Mouse (Mus musculus): ENCODE measurements at regions not wholly inside any gene's neighbourhood (a gene's known extent, or its start where the extent isn't known, plus 50 kb on each side); places are given as distances from the start of the nearest gene placed in this dataset.

DNA sequence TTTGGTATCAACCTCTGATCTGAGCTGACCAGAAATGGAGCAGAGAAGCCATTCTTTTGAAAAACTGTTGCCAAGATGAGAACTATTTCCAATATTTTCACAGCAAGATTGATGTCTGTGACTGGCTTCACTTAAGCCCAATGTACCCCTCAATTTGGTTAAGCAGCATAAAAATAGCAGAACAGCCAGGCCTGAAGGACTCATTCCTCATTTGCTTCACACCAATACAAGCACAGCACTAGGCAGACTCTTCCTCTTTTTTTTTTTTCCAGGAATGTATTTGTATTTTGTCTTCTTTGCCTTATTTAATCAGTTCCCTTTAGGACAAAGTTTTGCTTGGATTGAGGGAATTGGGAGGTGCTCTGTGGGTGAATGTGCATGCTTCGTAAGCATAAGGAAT is 441.4 kb upstream of the Btbd3 start:
- DNase-seq = no peak

DNA sequence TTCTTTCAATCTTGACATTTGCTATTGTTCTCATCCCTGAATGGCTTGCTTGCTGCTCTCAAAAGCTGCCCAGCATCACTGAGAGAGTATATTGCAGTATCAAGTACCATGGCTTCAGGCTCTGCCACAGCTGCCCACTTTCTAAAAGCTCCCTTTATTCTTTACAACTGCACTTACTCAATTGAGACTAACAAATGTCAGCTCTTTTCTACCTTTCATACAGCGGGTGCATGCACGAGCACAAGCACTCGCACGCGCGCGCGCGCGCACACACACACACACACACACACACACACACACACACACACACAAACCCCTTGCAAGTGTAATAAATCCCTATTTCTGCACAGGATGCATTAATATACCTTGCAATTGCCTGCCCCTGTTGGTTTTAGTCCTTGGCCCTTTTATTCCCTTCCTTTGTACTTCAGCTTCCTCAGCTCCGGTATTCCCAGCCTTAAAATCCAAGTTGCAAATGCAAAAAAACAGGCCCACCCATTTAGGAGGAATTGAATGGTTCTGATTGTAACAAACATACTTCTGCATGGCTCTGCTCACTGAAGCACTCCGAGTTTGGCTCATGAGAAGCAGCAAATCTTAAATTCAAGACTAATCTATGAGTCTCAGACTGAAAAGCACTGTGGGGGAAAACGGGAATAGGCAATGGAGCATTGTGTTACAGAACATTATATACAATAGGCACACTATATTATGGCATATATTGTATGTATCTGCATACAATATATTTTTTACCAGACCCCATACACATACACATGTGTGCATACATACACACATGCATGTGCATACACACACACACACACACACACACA is 447.7 kb upstream of the Btbd3 start:
- DNase-seq = no peak

DNA sequence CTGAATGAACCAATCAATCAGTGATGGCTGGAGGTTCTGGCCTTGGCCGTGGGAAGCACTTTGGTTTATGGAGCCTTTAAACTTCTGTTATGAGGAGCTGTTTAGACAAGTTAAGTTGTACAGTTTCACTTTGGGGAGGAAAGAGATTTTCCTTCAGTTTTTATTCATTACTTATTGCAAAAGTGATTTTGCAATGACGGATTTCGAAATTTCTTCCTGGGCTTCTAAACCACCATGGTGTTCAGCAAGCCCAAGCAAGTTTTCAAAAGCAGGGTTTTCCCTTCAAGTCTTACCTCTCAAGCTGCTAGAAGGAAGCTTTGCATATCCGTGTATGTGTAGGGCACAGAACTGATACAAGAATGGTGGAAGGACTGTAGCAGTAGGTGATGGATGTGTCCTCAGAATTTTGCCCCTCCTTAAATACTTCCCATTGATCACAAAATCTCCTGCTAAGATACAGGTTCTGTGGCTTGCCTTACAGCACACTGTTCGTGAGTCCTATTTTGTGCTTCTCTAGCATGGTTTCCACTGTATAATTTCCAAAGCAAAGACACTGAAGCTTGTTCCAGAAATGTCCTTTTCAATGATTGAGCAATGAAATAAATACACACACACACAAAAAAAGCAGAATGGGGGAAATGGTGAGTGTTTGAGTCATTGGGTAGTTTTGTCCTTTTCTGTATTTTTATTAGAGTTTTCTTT is 448.6 kb upstream of the Btbd3 start:
- DNase-seq = no peak

DNA sequence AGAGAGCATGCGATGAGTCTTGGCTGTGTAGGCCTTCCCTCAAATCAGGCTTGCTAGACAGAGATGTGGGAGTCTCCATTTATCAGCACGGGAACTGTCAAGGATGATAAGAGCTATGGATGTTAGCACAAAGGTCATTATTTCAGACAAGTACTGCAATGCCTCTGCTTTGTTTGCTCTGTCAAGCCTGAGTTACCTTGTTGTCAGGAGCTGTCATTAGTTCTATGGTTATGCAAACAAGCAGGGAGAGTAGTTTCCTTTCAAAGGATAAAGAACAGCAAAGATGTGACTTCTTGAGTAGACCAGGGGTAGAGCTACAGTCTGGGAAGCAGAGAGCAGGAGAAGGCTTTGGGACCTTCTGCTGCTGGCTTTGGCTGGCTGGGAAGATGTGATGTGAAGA is 461.5 kb upstream of the Btbd3 start:
- DNase-seq = no peak

DNA sequence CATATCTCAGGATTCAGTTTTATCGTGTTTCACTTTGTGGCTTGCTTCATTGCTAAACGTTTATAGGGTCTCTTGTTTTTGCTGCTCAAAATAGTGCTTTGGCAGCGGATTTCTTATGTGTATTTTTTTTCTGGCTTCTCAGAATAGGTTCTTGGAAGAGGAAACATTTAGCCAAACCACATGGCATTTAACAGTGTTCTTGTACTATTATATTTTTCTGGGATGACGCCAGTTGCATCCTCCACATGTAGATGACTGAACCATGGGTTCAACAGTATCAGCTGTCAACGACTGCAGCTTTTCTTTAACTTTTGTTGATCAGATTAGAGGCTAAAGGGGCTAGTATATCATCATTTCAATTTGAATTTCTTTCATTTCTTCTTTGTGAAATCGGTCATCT is 472.3 kb upstream of the Btbd3 start:
- DNase-seq = no peak

DNA sequence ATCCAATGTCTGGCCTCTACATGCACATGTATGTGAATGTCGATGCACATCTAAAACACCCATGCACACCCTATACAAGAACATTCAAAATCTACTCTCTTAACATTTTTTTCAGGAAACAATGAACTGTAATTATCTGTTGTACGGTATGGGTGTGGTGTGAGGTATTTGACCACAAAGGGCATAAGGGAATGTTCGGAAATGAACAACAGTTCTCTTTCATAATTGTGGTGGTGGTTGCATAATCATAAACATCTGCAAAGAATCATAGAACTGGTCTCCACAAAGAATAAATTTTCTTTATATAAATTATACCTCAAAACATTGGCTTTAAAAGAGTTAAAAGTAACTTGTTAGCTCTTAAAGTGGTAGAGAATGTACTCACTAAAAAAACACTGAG is 478.9 kb upstream of the Btbd3 start:
- no peak for DNase-seq

DNA sequence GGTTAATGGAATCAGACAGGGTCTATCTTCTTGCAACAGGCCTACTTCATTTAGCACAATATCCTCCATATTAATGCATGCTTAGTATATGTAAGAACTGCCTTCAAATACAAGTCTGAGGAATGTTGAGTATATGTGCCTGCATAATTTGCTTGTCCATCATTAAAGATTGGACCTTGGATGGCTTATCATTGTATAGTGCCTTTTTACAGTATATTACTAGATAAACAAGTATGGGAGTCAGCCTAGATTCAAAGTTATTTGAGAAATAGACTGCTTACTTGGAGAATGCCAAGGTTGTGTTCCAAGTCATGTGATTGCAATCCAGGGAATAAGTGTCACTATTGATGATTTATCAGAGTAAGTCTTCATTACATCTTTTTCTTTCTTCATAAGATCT is 491.6 kb upstream of the Btbd3 start:
- no peak for DNase-seq

DNA sequence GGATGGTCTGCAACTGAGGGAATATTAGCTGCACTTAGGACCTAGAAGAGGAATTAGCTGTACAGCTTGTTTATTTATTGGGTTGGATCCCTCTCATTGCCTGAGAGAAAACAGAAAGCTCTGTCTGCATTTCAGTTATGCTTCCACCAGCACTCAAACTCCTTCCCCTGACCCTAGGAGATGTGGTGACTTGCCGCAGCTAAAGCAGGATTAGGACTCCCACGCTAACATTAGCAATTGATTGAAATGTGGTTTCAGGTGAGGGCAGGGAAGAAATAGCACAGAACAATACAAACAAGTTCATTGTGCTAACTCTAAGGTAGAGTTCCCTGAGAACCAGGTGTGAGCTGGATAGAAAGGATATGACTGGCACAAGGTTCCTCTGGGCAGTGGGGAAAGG is 496.9 kb upstream of the Btbd3 start:
- no peak for DNase-seq

DNA sequence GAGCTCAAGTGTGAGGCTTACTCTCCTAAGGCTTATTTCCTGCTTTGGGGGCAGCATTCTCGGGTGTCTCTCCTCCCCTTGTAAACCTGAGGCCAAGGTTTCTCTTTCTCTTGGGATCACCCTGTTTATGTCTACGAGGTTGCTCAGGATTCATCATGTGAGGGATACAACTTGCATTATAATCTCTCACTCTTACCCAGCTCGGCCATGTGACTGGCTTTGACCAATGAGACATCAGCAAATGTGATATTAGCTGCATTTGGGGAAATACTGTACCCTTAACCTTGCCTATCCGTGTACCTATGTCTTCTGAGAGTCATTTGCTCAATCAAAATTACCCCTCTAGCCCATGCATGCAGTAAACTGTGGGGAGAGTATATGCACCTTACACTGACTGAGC is 498.0 kb upstream of the Btbd3 start:
- no peak for DNase-seq

DNA sequence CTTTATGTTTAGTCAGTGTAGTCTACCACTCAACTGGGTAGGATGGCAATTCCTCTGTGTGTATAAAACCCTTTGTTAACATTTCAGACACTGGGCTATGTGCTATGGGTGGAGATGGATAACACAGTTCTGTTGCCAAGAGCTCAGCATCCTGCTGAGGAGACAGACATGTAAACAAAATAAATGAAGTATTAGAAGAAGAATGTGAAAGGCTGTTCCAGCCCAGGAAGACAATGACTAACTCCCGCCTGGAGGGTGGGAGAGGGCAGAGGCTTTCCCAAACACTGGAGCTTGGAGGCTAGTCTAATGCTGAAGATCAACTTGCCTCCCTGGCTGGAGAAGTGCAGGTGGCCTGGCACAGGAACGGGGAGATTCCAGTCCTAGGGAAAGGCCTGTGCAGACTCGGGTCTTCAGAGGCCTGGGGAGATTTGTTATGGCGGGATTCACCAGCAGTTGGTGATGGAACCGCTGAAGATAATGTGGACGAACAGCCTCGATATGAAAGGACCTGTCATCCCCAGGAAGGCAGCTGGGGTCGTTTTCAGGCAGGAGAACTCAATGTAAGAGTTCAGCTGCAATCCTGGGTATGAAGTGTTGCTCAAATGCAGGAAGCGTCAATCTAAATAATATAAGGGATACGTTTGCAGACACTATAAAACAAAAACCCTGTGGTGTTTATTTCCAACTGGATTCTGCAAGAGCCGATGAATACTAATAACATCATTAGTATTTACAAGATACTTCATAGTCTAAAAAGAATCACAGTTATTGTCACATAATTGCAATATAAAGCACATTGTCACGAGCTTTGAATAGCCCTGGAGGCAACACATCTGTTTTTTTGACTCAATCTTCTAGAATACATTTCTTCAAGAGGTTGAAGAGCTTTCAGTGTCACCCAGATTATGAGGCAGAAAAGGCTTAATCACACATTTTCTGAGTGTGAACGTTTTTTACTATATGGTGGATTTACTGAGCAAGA is 498.8 kb upstream of the Btbd3 start:
- no peak for DNase-seq

DNA sequence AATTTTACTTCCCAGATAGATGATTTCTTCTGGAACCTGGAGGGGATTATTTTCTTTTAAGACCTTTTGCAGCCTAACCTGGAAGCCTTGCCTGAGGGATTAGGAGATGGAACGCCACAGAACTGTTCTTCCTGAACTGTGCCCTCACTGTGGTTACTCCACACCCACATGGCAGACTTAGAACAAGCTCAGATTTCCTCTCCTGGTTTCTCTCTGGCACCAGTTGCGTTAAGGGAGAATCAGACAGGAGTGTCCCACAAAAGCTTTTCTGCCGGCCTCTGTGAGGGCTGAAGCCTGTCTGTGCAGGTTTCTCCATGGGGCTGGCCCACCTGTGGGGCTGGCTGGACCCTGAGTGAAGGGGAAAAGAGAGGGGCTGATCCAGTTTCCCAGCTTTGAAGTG is 500.1 kb upstream of the Btbd3 start:
- DNase-seq = no peak

DNA sequence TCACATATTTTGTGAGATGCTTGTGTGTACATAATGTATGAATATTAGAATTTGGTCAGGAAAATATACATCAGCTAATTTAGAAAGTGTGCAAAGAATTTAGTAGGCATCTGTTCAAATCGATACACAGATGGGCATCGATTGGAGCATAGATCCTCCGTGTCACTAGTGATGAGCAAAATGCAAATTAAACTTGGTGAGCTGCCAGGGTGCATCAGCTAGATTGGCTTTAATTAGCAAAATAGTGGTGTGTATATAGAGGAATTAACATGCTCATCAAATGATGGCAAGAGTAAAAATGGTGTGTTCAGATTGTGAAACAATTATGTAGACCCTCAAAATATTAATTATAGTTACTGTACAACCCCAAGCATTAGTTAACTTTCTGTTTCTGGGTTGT is 501.9 kb upstream of the Btbd3 start:
- DNase-seq = no peak

DNA sequence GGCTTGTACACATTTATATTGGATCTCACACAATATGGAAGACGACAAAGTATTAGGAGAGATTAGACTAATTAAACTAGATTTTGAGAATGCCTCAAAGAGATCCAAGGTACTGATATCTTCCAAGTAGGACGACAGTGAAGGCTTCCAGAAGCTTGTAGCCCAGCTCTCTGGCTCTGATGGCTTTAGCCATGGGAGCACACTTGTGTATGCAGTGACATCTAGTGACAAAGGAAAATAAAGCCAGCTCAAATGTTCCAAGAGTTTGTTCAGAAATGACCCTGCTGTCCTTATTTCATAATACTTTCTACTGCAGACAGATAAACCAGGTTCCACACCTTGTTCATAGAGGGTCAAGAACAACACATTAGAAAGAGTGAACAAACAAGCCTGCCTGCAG is 524.0 kb upstream of the Btbd3 start:
- DNase-seq = peak; percentile 6

DNA sequence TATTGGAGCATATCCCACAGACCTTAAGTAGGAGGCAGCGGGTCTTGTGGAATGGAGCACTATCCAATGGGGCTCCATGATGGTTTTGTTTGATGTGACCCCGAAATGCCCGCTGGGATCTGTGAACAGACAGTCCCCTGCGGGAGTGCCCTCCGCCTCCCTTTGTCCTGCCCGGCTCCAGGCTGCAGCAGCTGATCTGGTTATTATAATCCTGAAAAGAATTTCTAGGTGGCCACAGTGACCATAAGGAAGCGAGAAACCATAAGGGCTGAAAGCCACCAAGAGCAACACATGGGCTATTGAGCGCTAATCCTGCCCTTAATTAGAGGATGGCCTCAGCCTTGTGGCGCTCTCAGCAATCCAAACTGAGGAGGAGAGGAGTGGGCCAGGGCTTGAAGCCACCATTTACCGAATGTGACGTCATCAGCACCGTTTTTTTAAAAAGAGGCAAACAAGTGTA is 525.9 kb upstream of the Btbd3 start:
- no peak for DNase-seq

DNA sequence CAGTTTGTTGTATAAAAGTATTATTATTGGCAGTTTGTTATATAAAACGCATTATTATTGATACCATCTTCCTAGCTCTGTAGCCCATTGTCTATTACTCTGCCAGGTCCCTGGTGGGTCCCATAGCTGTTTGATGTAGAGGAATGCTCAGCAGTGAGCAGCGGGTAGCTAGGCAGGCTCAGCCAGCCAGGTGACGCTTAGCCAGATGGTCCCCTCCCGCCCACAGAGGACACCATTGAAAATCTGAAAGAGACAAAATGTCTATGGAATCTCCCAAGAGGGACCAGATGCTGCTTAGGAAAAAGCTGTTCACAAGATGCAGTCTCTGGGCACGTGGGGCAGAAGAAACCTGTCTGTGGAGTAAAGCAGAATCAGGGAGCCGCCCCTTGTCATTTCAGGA is 526.5 kb upstream of the Btbd3 start:
- no peak for DNase-seq

DNA sequence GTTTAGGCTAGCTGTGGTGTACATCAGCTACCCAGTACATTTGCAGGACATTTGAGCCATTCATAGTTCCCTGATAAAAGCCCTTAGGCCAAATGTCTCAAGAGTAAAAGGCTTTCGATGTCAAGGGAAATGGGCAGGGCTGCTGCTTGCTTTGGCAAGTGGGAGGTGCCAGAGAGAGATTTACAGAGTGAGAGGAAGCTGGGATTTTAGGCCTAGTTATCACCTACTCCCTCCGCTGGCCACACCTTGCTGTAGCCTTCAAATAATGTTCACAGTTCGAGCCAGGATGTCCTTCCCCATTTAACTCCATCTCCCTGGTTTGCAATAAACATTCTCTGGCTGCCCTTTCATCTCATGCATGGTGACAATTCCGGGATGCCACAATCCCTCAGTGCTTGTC is 527.2 kb upstream of the Btbd3 start:
- no peak for DNase-seq

DNA sequence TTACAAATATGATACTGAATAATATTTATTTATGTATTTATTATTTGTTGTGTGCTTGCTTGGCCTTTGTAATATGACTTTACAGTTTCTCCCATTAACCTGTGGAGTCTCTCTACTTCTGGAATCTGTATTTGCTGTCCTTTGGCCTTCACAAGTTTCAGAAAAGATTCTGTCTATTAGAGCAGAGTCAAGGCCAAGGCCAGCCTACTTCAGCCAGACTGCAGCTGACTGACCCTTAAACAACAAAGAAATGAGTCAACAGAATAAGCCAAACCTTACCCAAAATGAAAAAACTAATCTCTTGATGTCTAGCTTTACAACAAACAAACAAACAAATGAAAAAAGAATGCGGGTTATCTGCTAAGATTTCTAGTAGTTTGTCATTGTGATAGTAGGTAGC is 532.7 kb upstream of the Btbd3 start:
- DNase-seq = no peak

DNA sequence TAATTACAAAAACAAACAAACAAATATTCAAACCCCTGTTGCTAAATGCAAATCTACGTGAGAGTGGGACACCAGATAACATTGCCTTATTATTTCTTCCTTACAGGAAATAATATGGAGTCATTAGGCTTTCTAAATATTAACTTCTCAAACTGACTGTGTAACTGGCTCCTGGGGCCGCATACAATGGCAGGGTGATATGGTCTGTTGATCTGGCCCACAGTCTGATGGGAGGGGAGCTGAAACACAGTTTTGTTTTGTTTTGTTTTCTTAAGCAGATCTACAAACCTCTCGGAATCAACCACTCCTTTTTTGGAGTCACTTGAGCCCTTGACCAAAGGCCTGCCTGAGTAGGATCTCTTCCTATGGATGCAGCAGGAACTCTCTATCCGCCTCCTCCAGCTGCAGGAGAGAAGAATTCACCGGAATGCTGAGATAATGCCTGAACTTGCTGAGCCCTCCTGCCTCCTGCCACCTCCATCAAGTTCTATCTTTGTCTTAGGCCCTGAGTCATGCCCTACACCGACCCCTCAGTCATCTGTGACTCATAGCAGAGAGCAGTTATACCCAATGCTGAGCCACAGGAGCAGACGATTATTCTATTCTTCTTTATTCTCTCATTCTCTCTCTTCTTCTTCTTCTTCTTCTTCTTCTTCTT is 534.5 kb upstream of the Btbd3 start:
- no peak for DNase-seq

DNA sequence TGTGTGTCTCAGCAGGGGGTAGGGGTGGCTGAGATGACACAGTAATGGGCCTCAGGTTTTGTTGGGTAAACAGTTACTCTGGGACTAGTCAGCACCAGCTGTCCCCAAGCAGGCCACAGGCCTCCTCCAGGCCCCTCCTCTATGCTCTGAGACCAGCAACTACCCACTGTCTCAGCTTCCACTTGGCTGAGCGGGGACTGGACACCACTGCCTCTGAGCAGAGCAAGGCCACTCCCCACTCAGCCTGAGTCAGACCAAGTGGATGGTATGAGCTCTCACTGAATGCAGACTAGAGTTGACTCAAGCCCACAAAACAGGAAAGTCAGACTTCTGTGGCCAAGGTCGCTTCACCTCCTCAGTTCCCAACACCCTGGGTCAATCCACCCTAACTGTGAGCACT is 540.5 kb upstream of the Btbd3 start:
- peak; percentile 41 for DNase-seq

DNA sequence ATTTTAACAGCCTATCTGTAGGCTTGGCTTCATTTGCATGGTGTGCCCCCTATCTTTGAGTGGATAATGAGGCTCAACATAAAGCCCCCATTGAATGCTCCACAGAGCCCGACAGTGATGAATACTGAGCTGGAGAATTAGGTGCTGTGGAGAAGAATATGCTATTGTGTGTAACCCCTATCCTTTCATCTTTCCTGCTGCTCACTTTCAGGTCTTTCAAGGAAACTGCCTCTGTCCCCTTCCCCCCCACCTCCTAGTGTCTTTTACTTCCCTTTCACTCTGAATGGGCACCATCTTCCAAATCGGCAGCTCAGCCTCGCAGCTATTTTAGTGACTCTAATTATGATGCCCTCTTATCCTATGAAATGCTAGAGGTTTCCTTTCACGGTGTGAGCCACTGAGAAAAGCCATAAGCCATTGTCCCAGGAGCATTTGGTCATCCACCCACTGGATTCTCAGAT is 549.8 kb upstream of the Btbd3 start:
- no peak for DNase-seq

DNA sequence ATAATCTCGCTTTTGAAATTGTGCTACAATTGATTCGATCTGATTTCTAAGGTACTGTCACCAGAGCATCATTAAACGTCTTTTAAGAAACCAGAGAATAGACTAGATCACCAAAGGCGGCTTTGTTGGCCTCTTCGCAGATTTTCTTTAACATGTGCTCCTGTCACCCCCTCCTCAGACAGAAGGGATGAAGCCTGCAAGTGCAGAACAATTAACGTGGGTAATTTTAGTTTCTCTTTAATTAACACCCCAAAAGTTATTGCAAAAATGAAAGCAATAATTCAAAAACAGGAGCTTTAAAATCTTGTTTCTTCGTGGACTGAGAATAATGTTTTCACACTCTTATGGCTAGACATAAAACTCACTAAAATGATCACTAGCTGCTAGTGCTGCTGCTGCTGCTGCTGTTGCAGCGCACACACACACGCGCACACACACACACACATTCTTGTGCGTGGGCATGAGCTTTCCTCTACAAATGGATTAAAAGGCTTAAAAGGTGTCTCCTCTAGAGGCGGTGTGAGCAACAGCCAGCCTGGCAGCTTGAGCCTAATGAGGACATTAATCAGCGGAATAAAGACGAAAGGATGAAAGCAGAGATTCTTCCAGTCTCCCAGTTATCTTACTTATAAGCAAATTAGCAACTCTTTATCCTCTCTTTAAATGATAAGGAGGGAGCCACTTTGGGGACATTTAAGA is 550.5 kb upstream of the Btbd3 start:
- DNase-seq = no peak

Measured in kidney, adult 11 months (tissue).